Mouse (Mus musculus) embryo, embryonic 11 days (tissue): ENCODE data around the gene Ulk4.
A peak's percentile ranks its signal among the peaks of the same experiment; 100 is the strongest.

ENCODE experiments used
- DNase-seq: peaks from one replicate; pipeline ENCODE4 v3.0.0-alpha.2; 2015

The Ulk4 gene

GRCm38 (mm10) chr9:121092568-121092967, 184.4 kb downstream of the Ulk4 start:
- no peak for DNase-seq

- no peak for DNase-seq
Observed at GRCm38 (mm10) chr9:121091016-121091735, 185.8 kb downstream of the Ulk4 start.

GRCm38 (mm10) chr9:121087661-121088060, 189.3 kb downstream of the Ulk4 start:
- DNase-seq, result no peak

GRCm38 (mm10) chr9:121084191-121084590, 192.8 kb downstream of the Ulk4 start:
- no peak for DNase-seq

- DNase-seq, result no peak
Observed at GRCm38 (mm10) chr9:121080834-121081233, 196.2 kb downstream of the Ulk4 start.

GRCm38 (mm10) chr9:121080413-121080812, 196.6 kb downstream of the Ulk4 start:
- DNase-seq, result no peak

- DNase-seq, result peak; percentile 65
Observed at GRCm38 (mm10) chr9:121079388-121080088, 197.5 kb downstream of the Ulk4 start.

GRCm38 (mm10) chr9:121076291-121076690, 200.7 kb downstream of the Ulk4 start:
- no peak for DNase-seq

- no peak for DNase-seq
Observed at GRCm38 (mm10) chr9:121075246-121075645, 201.8 kb downstream of the Ulk4 start.

- no peak for DNase-seq
Observed at GRCm38 (mm10) chr9:121074726-121075125, 202.3 kb downstream of the Ulk4 start.

GRCm38 (mm10) chr9:121072127-121072757, 204.8 kb downstream of the Ulk4 start:
- no peak for DNase-seq

- no peak for DNase-seq
Observed at GRCm38 (mm10) chr9:121071461-121072126, 205.4 kb downstream of the Ulk4 start.

GRCm38 (mm10) chr9:121071050-121071449, 205.9 kb downstream of the Ulk4 start:
- DNase-seq, result no peak

- no peak for DNase-seq
Observed at GRCm38 (mm10) chr9:121068115-121068514, 208.9 kb downstream of the Ulk4 start.

GRCm38 (mm10) chr9:121067043-121067442, 210.0 kb downstream of the Ulk4 start:
- no peak for DNase-seq

GRCm38 (mm10) chr9:121065383-121065978, 211.5 kb downstream of the Ulk4 start:
- no peak for DNase-seq

GRCm38 (mm10) chr9:121064606-121065355, 212.2 kb downstream of the Ulk4 start:
- DNase-seq, result no peak

- DNase-seq, result no peak
Observed at GRCm38 (mm10) chr9:121062671-121063070, 214.3 kb downstream of the Ulk4 start.

- DNase-seq, result no peak
Observed at GRCm38 (mm10) chr9:121061820-121062623, 215.0 kb downstream of the Ulk4 start.

- DNase-seq, result no peak
Observed at GRCm38 (mm10) chr9:121060331-121060730, 216.7 kb downstream of the Ulk4 start.

GRCm38 (mm10) chr9:121059286-121059685, 217.7 kb downstream of the Ulk4 start:
- DNase-seq, result peak; percentile 65
